Mouse (Mus musculus) heart, adult 2 months (tissue): ENCODE measurements around the gene Mtmr11.

Experiments used
- CTCF ChIP-seq: fragments of 200-600 bp; IDR thresholded peaks from 2 replicates; pipeline ENCODE4 v1.8.1; 2022; ENCODE audit warnings: antibody characterized with exemption, mild to moderate bottlenecking, moderate library complexity
- EP300 ChIP-seq: fragments of 200-500 bp; IDR thresholded peaks from 2 replicates; pipeline ENCODE4 v1.6.1; 2011; ENCODE audit warnings: low read depth, low read length, control low read depth; ENCODE audit not compliant: insufficient read depth
- POLR2A ChIP-seq: fragments of 200-500 bp; IDR thresholded peaks from 2 replicates; pipeline ENCODE4 v1.6.1; 2011; ENCODE audit warnings: mild to moderate bottlenecking, low read depth, low read length, control low read depth; ENCODE audit not compliant: insufficient read depth

DNA sequence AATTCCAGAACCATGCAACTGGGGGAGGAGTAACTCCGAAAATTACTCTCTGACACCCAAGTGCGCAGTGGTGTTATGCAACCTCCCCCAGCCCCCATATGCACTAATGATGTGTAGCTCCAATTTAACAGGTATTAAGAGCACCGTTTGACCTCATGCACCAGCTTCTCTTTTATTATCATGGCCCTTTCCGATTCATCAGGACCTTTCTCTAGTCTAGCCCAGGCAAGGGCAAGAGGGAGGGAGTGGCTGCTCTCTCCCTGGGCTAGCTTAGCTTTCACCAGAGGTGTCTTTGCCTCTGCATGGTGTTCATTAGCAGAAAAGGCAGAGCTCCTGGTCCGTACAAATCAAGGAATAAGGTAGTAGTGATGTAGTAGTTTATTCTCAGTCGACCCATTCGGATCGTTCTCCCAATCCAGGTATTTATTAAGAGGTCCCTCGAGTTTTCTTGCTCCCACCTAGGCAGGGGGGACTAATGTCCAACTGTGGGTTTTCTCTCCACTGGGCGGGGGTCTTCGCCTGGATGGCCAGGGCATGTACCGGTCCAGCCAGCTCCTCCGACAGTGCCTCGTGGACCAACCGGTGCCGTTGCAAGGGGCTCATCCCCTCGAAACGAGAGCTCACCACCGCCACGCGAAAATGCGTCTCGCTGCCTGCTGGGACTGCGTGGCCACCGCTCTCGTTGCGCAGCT, 34.8 kb downstream of the Mtmr11 start:
- TF ChIP-seq CTCF (no peak), POLR2A (no peak), EP300 (no peak)
